Mouse (Mus musculus): Measurements from ENCODE around the gene 4933414I15Rik. TPM values are rescaled to one million over a fixed set of nuclear protein-coding genes. Genes with fewer than 3 reads are reported as not detected.

Gene 4933414I15Rik
- polyA plus RNA-seq (2015; fragmentation: Nextera tagmentation; extraction: Ambion mirVana), result 0.07 TPM in 1 of 2 replicates, not detected in the other

DNA sequence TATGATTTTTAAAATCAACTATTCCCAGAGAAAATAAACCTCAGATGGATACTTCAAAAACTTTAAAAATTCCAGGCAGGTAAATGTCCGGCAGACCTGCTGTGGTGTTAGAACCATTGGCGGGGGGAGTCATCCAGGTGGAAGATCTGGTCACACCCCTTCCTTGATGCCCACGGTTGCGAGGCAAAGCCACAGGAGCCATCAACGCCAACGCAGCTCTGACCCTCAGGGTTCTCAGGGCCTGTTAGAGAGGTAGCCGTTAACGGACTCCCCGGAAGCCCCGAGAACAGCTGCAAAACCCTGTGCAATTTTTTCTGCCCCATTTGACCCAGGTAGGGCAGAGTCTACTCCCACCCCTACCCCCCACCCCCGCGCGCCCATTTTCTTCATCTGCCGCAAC lies at the start of gene 4933414I15Rik:
Gene 4933414I15Rik, minus strand, starts transcription at position 260 of the 400 bp plus-strand sequence.
- Histone ChIP-seq H3K4me1 (replicated peaks; ENCODE audit: control insufficient read depth, insufficient read depth) (no peaks in the 10 kb centered on the region), H3K9me3 (ENCODE audit: control insufficient read depth, low read length) (no peaks in the 10 kb centered on the region), H3K4me2 (replicated peaks; ENCODE audit: low read depth) (no peak within 1 kb of the TSS), H3K27me3 (ENCODE audit: control insufficient read depth, insufficient read depth, low read length) (no peaks in the 10 kb centered on the region), H3K27ac (replicated peaks) (no peak within 1 kb of the TSS), H3K36me3 (ENCODE audit: control insufficient read depth, insufficient read depth, low read length) (no peaks in the 10 kb centered on the region), H3K4me3 (ENCODE audit: low read depth, low read length) (no peak within 1 kb of the TSS), H3K9ac (ENCODE audit: low read length) (no peak within 1 kb of the TSS)
- WGBS, result 76% methylated on average over 14 of the region's 14 CpGs
- no peak for TF ChIP-seq CTCF (IDR thresholded peaks at IDR 0.05; ENCODE audit: low read depth)
- no peak for TF ChIP-seq EP300 (optimal IDR thresholded peaks at IDR 0.05)
- no peak for DNase-seq (ENCODE audit: low spot score)
- no peak for ATAC-seq (ENCODE audit: low FRiP score, low TSS enrichment)

DNA sequence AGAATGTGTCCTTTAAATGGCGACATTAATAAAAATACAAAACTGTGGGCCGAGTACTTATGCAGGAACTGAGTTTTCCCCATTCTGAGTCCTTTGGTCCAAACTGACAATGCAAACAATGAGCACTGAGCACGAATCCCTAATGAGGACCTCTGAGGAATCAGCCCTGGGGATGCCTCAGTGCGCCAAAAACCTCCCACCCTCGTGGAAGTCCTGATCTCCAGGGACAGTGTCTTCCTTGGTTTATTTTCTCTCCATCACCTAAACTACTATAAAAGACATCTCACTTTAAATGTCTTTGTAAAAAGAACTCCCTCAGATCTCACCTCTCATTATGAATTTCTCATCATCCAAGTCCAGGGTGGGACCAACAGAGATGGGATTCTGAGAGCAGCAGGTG lies 38.1 kb upstream of the 4933414I15Rik start, which contains the start of gene Olfr1377:
Gene Olfr1377, plus strand, starts transcription at position 301 of the 400 bp plus-strand sequence.
- Histone ChIP-seq H3K27me3 (ENCODE audit: control insufficient read depth, insufficient read depth, low read length) (no peaks in the 10 kb centered on the region), H3K9ac (ENCODE audit: low read length) (no peak within 1 kb of the TSS), H3K9me3 (ENCODE audit: control insufficient read depth, low read length) (no peaks in the 10 kb centered on the region), H3K4me1 (replicated peaks; ENCODE audit: control insufficient read depth, insufficient read depth) (no peaks in the 10 kb centered on the region), H3K4me2 (replicated peaks; ENCODE audit: low read depth) (no peak within 1 kb of the TSS), H3K27ac (replicated peaks) (no peak within 1 kb of the TSS), H3K36me3 (ENCODE audit: control insufficient read depth, insufficient read depth, low read length) (no peaks in the 10 kb centered on the region), H3K4me3 (ENCODE audit: low read depth, low read length) (no peak within 1 kb of the TSS)
- no peak for DNase-seq (ENCODE audit: low spot score)
- ATAC-seq (ENCODE audit: low FRiP score, low TSS enrichment), result no peak
- no peak for TF ChIP-seq CTCF (IDR thresholded peaks at IDR 0.05; ENCODE audit: low read depth)
- TF ChIP-seq EP300 (optimal IDR thresholded peaks at IDR 0.05), result no peak
- WGBS, result 69% methylated on average over 5 of the region's 5 CpGs

DNA sequence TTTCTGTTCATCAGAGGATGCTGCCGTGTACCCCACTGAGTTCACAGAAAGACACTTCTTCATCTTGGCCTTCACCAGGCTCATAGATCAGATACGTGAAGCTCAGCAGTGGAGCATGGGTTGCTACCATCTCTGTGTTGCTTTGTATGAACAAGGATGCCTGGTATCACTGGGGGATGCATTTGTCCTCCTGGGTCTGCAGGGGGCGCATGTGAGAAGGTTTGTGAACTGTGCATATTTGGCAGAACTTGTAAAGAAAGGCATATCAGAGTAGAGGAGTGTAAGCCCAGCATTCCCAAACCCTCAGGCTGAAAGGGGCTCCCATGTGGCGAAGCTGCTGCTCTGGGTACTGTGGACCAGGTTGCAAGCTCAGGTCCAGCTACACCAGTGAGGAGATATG lies 33.7 kb upstream of the 4933414I15Rik start:
- Histone ChIP-seq H3K4me2 (replicated peaks; ENCODE audit: low read depth) (no peak overlapping the region), H3K9ac (ENCODE audit: low read length) (no peak overlapping the region), H3K27me3 (ENCODE audit: control insufficient read depth, insufficient read depth, low read length) (no peaks in the 10 kb centered on the region), H3K4me1 (replicated peaks; ENCODE audit: control insufficient read depth, insufficient read depth) (no peaks in the 10 kb centered on the region), H3K4me3 (ENCODE audit: low read depth, low read length) (no peak overlapping the region), H3K36me3 (ENCODE audit: control insufficient read depth, insufficient read depth, low read length) (no peaks in the 10 kb centered on the region), H3K9me3 (ENCODE audit: control insufficient read depth, low read length) (no peaks in the 10 kb centered on the region), H3K27ac (replicated peaks) (no peak overlapping the region)
- 65% methylated on average over 4 of the region's 4 CpGs for WGBS
- no peak for ATAC-seq (ENCODE audit: low FRiP score, low TSS enrichment)
- TF ChIP-seq EP300 (optimal IDR thresholded peaks at IDR 0.05) (no peak), CTCF (IDR thresholded peaks at IDR 0.05; ENCODE audit: low read depth) (peak; percentile 38)
- no peak for DNase-seq (ENCODE audit: low spot score)

DNA sequence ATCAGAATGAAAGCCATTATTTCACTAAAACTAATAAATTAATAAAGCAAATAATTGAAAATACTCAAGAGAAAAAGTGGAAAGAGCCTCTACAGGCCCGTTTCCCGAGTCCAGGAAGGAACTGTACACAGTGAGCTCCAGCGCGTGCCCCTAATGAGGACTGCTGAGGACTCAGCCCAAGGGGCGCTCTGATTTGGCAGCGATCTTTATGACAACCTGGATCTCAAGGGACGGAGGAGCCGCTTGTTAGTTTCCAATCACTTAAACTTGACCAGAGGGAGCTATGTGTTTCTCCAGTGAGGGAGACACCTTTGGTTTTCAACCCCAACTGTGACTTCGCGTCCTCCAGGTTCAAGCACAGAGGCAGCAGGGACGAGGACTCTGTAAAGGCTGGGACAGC lies 22.7 kb upstream of the 4933414I15Rik start, which contains the start of gene Olfr1378:
Gene Olfr1378, plus strand, starts transcription at position 301 of the 400 bp plus-strand sequence.
- 85% methylated on average over 11 of the region's 11 CpGs for WGBS
- H3K9ac ChIP-seq (ENCODE audit: low read length), result no peak within 1 kb of the TSS
- H3K27me3 ChIP-seq (ENCODE audit: control insufficient read depth, insufficient read depth, low read length), result no peaks in the 10 kb centered on the region
- H3K36me3 ChIP-seq (ENCODE audit: control insufficient read depth, insufficient read depth, low read length), result no peaks in the 10 kb centered on the region
- H3K27ac ChIP-seq (replicated peaks), result no peak within 1 kb of the TSS
- ATAC-seq (ENCODE audit: low FRiP score, low TSS enrichment) (no peak), DNase-seq (ENCODE audit: low spot score) (no peak)
- no peaks in the 10 kb centered on the region for H3K4me1 ChIP-seq (replicated peaks; ENCODE audit: control insufficient read depth, insufficient read depth)
- H3K4me2 ChIP-seq (replicated peaks; ENCODE audit: low read depth), result no peak within 1 kb of the TSS
- no peak within 1 kb of the TSS for H3K4me3 ChIP-seq (ENCODE audit: low read depth, low read length)
- TF ChIP-seq CTCF (IDR thresholded peaks at IDR 0.05; ENCODE audit: low read depth), result no peak
- TF ChIP-seq EP300 (optimal IDR thresholded peaks at IDR 0.05), result no peak
- no peaks in the 10 kb centered on the region for H3K9me3 ChIP-seq (ENCODE audit: control insufficient read depth, low read length)

DNA sequence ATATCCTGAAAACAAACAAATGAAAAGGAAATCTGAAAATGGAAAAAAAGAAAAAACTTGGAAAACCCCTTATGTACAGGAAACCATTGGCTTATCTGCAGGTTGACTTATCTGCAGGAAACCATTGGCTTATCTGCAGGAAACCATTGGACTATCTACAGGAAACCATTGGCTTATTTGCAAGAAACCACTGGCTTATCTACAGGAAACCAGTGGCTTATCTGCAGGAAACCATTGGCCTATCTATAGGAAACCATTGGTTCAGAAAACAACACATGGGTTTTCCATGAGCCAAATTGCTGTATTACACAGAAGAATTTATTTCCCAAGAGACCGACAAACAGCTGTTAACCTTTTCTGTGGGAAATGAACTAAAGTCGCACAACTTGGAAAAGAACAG lies 21.3 kb upstream of the 4933414I15Rik start:
- Histone ChIP-seq H3K27me3 (ENCODE audit: control insufficient read depth, insufficient read depth, low read length) (no peaks in the 10 kb centered on the region), H3K27ac (replicated peaks) (no peak overlapping the region), H3K4me1 (replicated peaks; ENCODE audit: control insufficient read depth, insufficient read depth) (no peaks in the 10 kb centered on the region), H3K4me2 (replicated peaks; ENCODE audit: low read depth) (no peak overlapping the region), H3K4me3 (ENCODE audit: low read depth, low read length) (no peak overlapping the region), H3K9me3 (ENCODE audit: control insufficient read depth, low read length) (no peaks in the 10 kb centered on the region), H3K9ac (ENCODE audit: low read length) (no peak overlapping the region), H3K36me3 (ENCODE audit: control insufficient read depth, insufficient read depth, low read length) (no peaks in the 10 kb centered on the region)
- DNase-seq (ENCODE audit: low spot score), result no peak
- peak; percentile 38 for TF ChIP-seq EP300 (optimal IDR thresholded peaks at IDR 0.05)
- no peak for TF ChIP-seq CTCF (IDR thresholded peaks at IDR 0.05; ENCODE audit: low read depth)
- ATAC-seq (ENCODE audit: low FRiP score, low TSS enrichment), result no peak
- WGBS, result 79% methylated on average over 2 of the region's 2 CpGs

DNA sequence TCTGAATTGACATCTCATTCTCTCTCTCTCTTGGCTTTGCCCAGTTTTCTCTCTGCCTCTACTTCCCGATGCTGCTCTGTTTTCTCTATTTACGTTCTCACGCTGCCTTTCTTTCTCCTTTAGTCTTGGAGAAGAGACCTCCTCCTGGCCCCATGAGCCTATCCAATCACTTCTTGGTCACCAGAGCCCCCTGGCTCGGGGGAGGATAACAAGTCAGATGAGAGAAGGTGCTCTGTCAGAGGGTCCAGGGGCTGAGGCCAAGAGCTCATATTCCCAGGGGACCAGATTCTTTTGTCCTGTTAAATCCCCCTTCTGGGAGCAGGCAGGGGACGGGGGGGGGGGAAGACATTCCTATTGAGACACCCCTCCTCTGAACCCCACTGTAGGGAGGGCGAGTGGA lies 10.1 kb upstream of the 4933414I15Rik start, which contains the start of gene Prop1:
Gene Prop1, minus strand, starts transcription at position 101 of the 400 bp plus-strand sequence.
- WGBS, result 72% methylated on average over 6 of the region's 6 CpGs
- H3K4me2 ChIP-seq (replicated peaks; ENCODE audit: low read depth), result no peak within 1 kb of the TSS
- no peak within 1 kb of the TSS for H3K4me3 ChIP-seq (ENCODE audit: low read depth, low read length)
- H3K36me3 ChIP-seq (ENCODE audit: control insufficient read depth, insufficient read depth, low read length), result no peaks in the 10 kb centered on the region
- H3K27ac ChIP-seq (replicated peaks), result no peak within 1 kb of the TSS
- H3K9me3 ChIP-seq (ENCODE audit: control insufficient read depth, low read length), result no peaks in the 10 kb centered on the region
- no peak within 1 kb of the TSS for H3K9ac ChIP-seq (ENCODE audit: low read length)
- no peaks in the 10 kb centered on the region for H3K4me1 ChIP-seq (replicated peaks; ENCODE audit: control insufficient read depth, insufficient read depth)
- DNase-seq (ENCODE audit: low spot score), result no peak
- no peak for TF ChIP-seq EP300 (optimal IDR thresholded peaks at IDR 0.05)
- ATAC-seq (ENCODE audit: low FRiP score, low TSS enrichment), result no peak
- H3K27me3 ChIP-seq (ENCODE audit: control insufficient read depth, insufficient read depth, low read length), result no peaks in the 10 kb centered on the region
